Mouse (Mus musculus): ENCODE measurements around the gene Ankrd23. TPM values are rescaled to one million over a fixed set of nuclear protein-coding genes. Genes with fewer than 3 reads are reported as not detected.
A peak's percentile ranks its signal among the peaks of the same experiment; 100 is the strongest.

Gene Ankrd23
- polyA plus RNA-seq, 1 experiment from 2014 or later, result 16.6 TPM

DNA sequence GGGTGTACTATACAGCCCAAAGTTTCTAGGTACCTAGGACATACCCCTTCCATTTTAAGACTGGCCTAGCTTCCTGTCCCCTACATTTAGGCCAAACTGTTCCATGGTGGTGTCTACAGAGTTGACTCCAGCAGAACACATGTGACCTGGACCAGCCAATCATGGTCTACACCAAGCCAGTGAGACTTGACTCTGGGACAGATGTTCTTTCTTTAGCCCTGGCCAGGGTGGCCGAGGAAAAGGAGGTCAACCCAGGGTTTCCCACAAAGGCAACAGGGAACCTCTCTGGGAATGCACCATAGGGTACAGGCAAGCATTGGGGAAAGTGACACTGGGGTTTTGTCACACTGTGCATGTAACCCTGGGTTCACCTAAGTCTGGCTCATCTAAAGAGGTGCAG lies 36.0 kb upstream of the Ankrd23 start:
- Histone ChIP-seq H3K9me3 (no peaks in the 10 kb centered on the region), H3K4me3 (no peak overlapping the region), H3K9ac (no peak overlapping the region), H3K4me2 (replicated peaks) (no peak overlapping the region), H3K4me1 (peaks cover 9% of the 10 kb centered on the region; the same call in 1 of the 2 replicates), H3K27ac (no peak overlapping the region), H3K27me3 (replicated peaks) (no peaks in the 10 kb centered on the region), H3K36me3 (no peaks in the 10 kb centered on the region)
- WGBS, result 53% methylated on average over 1 of the region's 1 CpGs
- ATAC-seq (ENCODE audit: low FRiP score, low read depth), result no peak

- Histone ChIP-seq H3K4me3 (no peak overlapping the region), H3K4me1 (peaks cover 9% of the 10 kb centered on the region; the same call in 1 of the 2 replicates), H3K4me2 (replicated peaks) (no peak overlapping the region), H3K27me3 (replicated peaks) (no peaks in the 10 kb centered on the region), H3K9ac (no peak overlapping the region), H3K27ac (no peak overlapping the region), H3K36me3 (no peaks in the 10 kb centered on the region), H3K9me3 (no peaks in the 10 kb centered on the region)
- WGBS, result 72% methylated on average over 2 of the region's 2 CpGs
- no peak for ATAC-seq (ENCODE audit: low FRiP score, low read depth)
Observed at GRCm38 (mm10) chr1:36572140-36572700, 35.5 kb upstream of the Ankrd23 start.

DNA sequence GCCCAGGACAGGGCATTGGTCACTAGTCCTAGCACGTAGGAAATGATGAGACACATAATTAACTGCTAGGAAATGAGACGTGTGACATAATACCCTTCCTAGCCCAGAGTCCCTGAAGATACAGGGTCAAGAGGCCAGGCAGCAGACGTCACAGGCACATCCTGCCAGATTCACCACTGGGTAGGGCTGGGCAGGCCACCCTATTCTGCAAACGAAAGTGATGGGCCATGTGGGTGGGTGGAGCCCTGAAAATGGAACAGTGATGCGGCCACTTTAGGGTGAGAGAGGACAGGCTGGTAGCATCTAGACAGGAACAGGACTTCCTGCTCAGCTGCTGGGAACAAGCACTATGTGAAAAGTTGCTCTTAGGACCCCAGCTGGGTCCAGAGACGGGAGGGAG lies 34.9 kb upstream of the Ankrd23 start:
- Histone ChIP-seq H3K27me3 (replicated peaks) (no peaks in the 10 kb centered on the region), H3K27ac (no peak overlapping the region), H3K9me3 (no peaks in the 10 kb centered on the region), H3K4me3 (no peak overlapping the region), H3K4me2 (replicated peaks) (no peak overlapping the region), H3K9ac (no peak overlapping the region), H3K4me1 (peaks cover 10% of the 10 kb centered on the region; the same call in 1 of the 2 replicates), H3K36me3 (no peaks in the 10 kb centered on the region)
- no peak for ATAC-seq (ENCODE audit: low FRiP score, low read depth)
- 48% methylated on average over 6 of the region's 6 CpGs for WGBS

GRCm38 (mm10) chr1:36570320-36570719 lies 33.6 kb upstream of the Ankrd23 start:
- Histone ChIP-seq H3K9me3 (no peaks in the 10 kb centered on the region), H3K4me1 (peaks cover 16% of the 10 kb centered on the region; the same call in 1 of the 2 replicates), H3K27ac (no peak overlapping the region), H3K4me3 (no peak overlapping the region), H3K27me3 (replicated peaks) (no peaks in the 10 kb centered on the region), H3K4me2 (replicated peaks) (no peak overlapping the region), H3K9ac (no peak overlapping the region), H3K36me3 (no peaks in the 10 kb centered on the region)
- 91% methylated on average over 5 of the region's 5 CpGs for WGBS
- no peak for ATAC-seq (ENCODE audit: low FRiP score, low read depth)

- Histone ChIP-seq H3K4me3 (no peak overlapping the region), H3K4me2 (replicated peaks) (no peak overlapping the region), H3K27ac (no peak overlapping the region), H3K27me3 (replicated peaks) (no peaks in the 10 kb centered on the region), H3K4me1 (peaks cover 16% of the 10 kb centered on the region; the same call in 1 of the 2 replicates), H3K9me3 (no peaks in the 10 kb centered on the region), H3K36me3 (no peaks in the 10 kb centered on the region), H3K9ac (no peak overlapping the region)
- 51% methylated on average over 7 of the region's 7 CpGs for WGBS
- no peak for ATAC-seq (ENCODE audit: low FRiP score, low read depth)
Observed at GRCm38 (mm10) chr1:36569694-36570276, 33.1 kb upstream of the Ankrd23 start.

- no peak overlapping the region for H3K4me3 ChIP-seq
- H3K4me1 ChIP-seq, result peaks cover 12% of the 10 kb centered on the region; the same call in 1 of the 2 replicates
Observed at GRCm38 (mm10) chr1:36568776-36569175, 32.1 kb upstream of the Ankrd23 start.

DNA sequence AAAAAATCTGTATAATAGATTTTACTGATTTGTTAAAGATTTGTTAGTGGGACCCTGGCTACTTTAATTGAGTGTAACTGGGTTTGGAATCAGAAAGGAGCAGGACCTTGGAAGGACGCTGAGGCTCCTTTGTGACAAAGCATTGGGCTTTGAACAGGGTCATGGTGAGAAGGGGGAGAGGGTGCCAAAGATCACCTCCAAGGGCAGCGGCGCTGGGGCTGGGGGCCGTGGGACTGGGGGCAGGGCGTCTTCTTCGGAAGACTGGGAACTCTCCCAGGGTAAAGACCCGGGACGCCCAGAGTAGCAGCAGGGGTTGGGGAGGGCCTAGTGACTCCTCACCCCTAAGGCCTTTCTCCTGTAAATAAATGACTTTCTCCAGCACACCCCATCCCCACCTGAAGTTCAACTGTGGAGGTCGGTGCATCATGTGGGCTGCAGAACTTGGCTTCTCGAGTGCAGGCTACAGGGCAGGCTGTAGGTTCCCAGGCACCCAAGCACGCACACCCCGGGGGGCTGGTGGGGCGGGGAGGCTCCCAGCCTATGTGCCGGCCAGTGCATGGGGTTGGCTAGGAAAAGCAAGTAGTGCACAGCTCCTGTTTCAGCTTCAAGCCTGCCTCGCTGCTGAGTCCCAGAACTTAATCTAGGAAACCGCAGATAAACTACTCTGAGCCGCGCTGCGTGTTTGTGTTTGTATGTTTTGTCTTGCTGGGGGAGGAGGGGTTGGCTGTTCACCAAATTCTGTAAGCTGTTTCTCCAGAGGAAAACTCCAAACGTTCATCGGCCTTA lies 31.3 kb upstream of the Ankrd23 start:
- Histone ChIP-seq H3K4me2 (replicated peaks) (no peak overlapping the region), H3K36me3 (no peaks in the 10 kb centered on the region), H3K27me3 (replicated peaks) (no peaks in the 10 kb centered on the region; the same call in 1 of the 2 replicates), H3K27ac (no peak overlapping the region), H3K4me3 (no peak overlapping the region), H3K4me1 (peaks cover 12% of the 10 kb centered on the region; the same call in 1 of the 2 replicates), H3K9ac (no peak overlapping the region), H3K9me3 (no peaks in the 10 kb centered on the region)
- ATAC-seq (ENCODE audit: low FRiP score, low read depth), result no peak
- 51% methylated on average over 21 of the region's 21 CpGs for WGBS

More at GRCm38 (mm10) chr1:36568776-36569175, 32.1 kb upstream of the Ankrd23 start:
- 76% methylated on average over 4 of the region's 4 CpGs for WGBS
- H3K27me3 ChIP-seq (replicated peaks), result no peaks in the 10 kb centered on the region
- H3K9ac ChIP-seq, result no peak overlapping the region
- H3K9me3 ChIP-seq, result no peaks in the 10 kb centered on the region
- H3K36me3 ChIP-seq, result no peaks in the 10 kb centered on the region
- ATAC-seq (ENCODE audit: low FRiP score, low read depth), result no peak
- no peak overlapping the region for H3K27ac ChIP-seq
- no peak overlapping the region for H3K4me2 ChIP-seq (replicated peaks)

DNA sequence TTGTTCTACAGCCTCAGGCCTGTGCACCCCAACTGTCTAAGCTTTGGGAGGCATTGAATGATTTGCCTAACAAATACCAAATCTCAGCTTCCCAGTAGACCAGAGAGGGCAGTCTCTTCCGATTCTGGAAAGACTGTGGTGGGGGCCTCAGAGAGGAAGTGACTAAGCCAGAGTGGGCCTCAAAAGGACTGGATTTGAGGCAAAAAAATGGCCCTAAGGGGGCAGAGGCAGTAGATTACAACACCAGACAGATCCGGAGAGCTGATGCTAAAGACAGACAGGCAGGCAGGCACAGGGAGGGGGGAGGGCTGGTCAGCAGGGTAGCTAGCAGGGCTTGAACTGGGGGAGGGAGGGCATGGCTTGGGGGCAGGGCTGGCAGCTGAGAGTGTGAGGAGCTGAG lies 29.7 kb upstream of the Ankrd23 start:
- no peak overlapping the region for H3K4me2 ChIP-seq (replicated peaks)
- no peaks in the 10 kb centered on the region; the same call in 1 of the 2 replicates for H3K27me3 ChIP-seq (replicated peaks)
- H3K36me3 ChIP-seq, result no peaks in the 10 kb centered on the region
- ATAC-seq (ENCODE audit: low FRiP score, low read depth), result no peak
- peak overlapping the region; percentile 18; the same call in 1 of the 2 replicates for H3K9ac ChIP-seq
- H3K4me3 ChIP-seq, result no peak overlapping the region
- 0 out of 2 replicates have a peak, but pooled peaks cover 7% of the 10 kb centered on the region for H3K4me1 ChIP-seq
- H3K9me3 ChIP-seq, result no peaks in the 10 kb centered on the region
- H3K27ac ChIP-seq, result no peak overlapping the region
- WGBS, result 8% methylated on average over 2 of the region's 2 CpGs

DNA sequence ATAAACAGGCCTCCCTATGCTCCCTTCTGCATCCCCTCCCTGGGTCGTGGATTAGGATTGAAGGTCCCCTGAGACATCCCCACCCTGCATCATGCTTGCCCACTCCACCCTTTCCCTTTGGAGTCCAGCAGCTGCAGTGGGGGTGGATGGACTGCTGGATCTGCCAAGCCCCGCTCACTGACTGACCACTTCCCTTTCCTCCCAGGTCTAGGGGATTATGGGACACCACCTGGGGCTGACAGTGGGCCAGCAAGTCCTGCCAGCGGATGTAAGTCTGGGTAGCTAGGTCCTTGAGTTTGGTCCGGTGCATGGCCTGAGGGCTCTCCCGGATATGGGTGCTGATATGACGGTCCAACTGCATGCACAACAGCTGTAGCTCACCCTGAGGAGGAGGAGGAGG lies 27.4 kb upstream of the Ankrd23 start:
- no peak overlapping the region for H3K4me2 ChIP-seq (replicated peaks)
- H3K27ac ChIP-seq, result no peak overlapping the region
- peaks cover 10% of the 10 kb centered on the region for H3K4me1 ChIP-seq
- H3K4me3 ChIP-seq, result no peak overlapping the region
- 82% methylated on average over 6 of the region's 6 CpGs for WGBS
- H3K9ac ChIP-seq, result no peak overlapping the region
- no peaks in the 10 kb centered on the region; the same call in 1 of the 2 replicates for H3K27me3 ChIP-seq (replicated peaks)
- no peak for ATAC-seq (ENCODE audit: low FRiP score, low read depth)
- no peaks in the 10 kb centered on the region for H3K36me3 ChIP-seq
- H3K9me3 ChIP-seq, result no peaks in the 10 kb centered on the region

DNA sequence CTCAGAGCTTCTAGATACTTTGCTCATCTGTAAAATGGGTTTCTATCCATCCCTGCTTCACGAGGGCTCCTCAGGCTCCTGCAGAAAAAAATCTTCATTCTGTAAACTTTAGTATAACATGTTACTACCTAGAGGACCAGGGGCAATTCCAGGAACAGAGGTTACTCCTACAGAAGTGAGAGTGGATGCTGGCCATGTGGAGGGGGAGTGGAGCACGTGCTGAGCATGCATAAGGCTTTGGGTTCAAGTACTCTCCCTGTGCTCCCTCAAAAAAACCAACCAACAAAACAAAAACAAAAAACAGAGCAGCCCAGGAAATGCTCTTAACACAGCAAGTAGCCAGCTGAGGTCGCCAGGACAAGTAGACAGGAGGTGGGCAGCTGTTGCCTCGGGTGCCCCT lies 26.9 kb upstream of the Ankrd23 start:
- peaks cover 15% of the 10 kb centered on the region for H3K4me1 ChIP-seq
- H3K4me3 ChIP-seq, result no peak overlapping the region
- H3K4me2 ChIP-seq (replicated peaks), result no peak overlapping the region
- H3K27me3 ChIP-seq (replicated peaks), result no peaks in the 10 kb centered on the region; the same call in 1 of the 2 replicates
- ATAC-seq (ENCODE audit: low FRiP score, low read depth), result no peak
- no peak overlapping the region for H3K27ac ChIP-seq
- no peak overlapping the region for H3K9ac ChIP-seq
- 58% methylated on average over 4 of the region's 4 CpGs for WGBS
- no peaks in the 10 kb centered on the region for H3K9me3 ChIP-seq
- no peaks in the 10 kb centered on the region for H3K36me3 ChIP-seq

DNA sequence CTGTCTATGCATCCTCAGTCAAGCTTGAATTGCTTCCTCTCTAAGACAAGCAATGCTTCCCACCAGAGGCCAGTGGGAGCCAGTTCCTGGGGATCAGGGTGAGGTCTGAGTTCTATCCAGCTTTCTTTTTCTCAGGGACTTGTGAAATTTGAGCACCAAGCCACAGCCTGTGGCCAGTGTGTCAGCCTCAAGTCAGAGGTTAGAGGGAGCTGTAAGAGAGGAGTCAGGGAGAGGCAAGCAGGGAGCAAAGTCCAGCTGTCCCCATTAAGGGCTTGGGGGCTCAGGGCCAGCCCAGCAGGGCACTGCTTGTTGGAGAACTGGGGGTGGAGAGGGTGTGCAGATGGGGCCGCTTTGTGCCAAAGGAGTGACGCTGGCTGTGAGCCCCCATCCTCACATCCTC lies 26.5 kb upstream of the Ankrd23 start:
- WGBS, result 68% methylated on average over 2 of the region's 2 CpGs
- Histone ChIP-seq H3K4me1 (peaks cover 19% of the 10 kb centered on the region), H3K9me3 (no peaks in the 10 kb centered on the region), H3K9ac (no peak overlapping the region), H3K36me3 (no peaks in the 10 kb centered on the region), H3K4me3 (no peak overlapping the region), H3K4me2 (replicated peaks) (no peak overlapping the region), H3K27ac (no peak overlapping the region), H3K27me3 (replicated peaks) (no peaks in the 10 kb centered on the region; the same call in 1 of the 2 replicates)
- no peak for ATAC-seq (ENCODE audit: low FRiP score, low read depth)

DNA sequence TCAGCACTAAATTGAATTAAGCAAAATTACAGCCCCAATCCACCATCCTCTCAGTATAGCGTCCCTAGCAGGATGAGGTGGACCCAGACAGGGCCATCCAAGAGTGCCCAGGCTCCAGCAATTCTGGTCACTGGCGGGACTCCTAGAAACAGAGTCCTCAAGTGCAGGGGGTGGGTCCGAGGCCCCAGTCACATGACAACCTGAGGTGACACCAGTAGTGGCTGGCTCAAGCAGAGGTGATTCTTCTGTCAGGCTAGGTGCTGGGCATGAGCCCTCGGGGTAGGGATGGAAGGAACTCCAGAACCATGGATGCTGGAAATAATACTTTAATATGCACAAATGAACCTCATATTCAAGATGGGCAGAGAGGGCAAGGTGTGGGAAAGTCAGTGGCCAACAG lies 25.7 kb upstream of the Ankrd23 start:
- ATAC-seq (ENCODE audit: low FRiP score, low read depth), result no peak
- Histone ChIP-seq H3K4me1 (peaks cover 19% of the 10 kb centered on the region), H3K27ac (no peak overlapping the region), H3K36me3 (no peaks in the 10 kb centered on the region), H3K4me3 (no peak overlapping the region), H3K9ac (no peak overlapping the region), H3K4me2 (replicated peaks) (no peak overlapping the region), H3K9me3 (no peaks in the 10 kb centered on the region), H3K27me3 (replicated peaks) (no peaks in the 10 kb centered on the region; the same call in 1 of the 2 replicates)
- WGBS, result 67% methylated on average over 4 of the region's 4 CpGs
